Mouse (Mus musculus) limb, embryonic 14.5 days (tissue): ENCODE data around the gene Terf2ip. TPM values are rescaled to one million over a fixed set of nuclear protein-coding genes. Genes with fewer than 3 reads are reported as not detected.

Experiments used
- ATAC-seq: fragments of 200-750 bp; cut with Nextera tagmentation; 2 replicates; pipeline ENCODE4 v1.8.0; 2017; ENCODE audit warnings: low read depth, moderate number of reproducible peaks, moderate TSS enrichment; ENCODE audit not compliant: low FRiP score
- DNase-seq: peaks from one replicate; pipeline ENCODE4 v3.0.0-alpha.2; 2015; ENCODE audit warnings: low spot score
- H3K27ac ChIP-seq: fragments of 300-500 bp; sonication (generic); replicated peaks from 2 replicates; pipeline ENCODE4 v1.5.1; 2014; ENCODE audit warnings: low read depth, mild to moderate bottlenecking, low read length, moderate library complexity, mixed read lengths
- H3K27me3 ChIP-seq: fragments of 300-500 bp; sonication (generic); 2 replicates; pipeline ENCODE4 v1.6.1; 2014; ENCODE audit warnings: low read length, mixed read lengths; ENCODE audit not compliant: control insufficient read depth, insufficient read depth
- H3K36me3 ChIP-seq: fragments of 300-500 bp; sonication (generic); 2 replicates; pipeline ENCODE4 v1.6.1; 2014; ENCODE audit warnings: mild to moderate bottlenecking, low read length, moderate library complexity, mixed read lengths; ENCODE audit not compliant: control insufficient read depth, insufficient read depth
- H3K4me1 ChIP-seq: fragments of 300-500 bp; sonication (generic); 2 replicates; pipeline ENCODE4 v1.6.1; 2014; ENCODE audit warnings: antibody characterized with exemption, low read length, mixed read lengths; ENCODE audit not compliant: control insufficient read depth, insufficient read depth
- H3K4me2 ChIP-seq: fragments of 300-500 bp; sonication (generic); replicated peaks from 2 replicates; pipeline ENCODE4 v1.6.1; 2014; ENCODE audit warnings: low read depth, mild to moderate bottlenecking, low read length, moderate library complexity; ENCODE audit not compliant: severe bottlenecking
- H3K4me3 ChIP-seq: fragments of 300-500 bp; sonication (generic); replicated peaks from 2 replicates; pipeline ENCODE4 v1.5.1; 2014; ENCODE audit warnings: low read length
- H3K9ac ChIP-seq: fragments of 300-500 bp; sonication (generic); 2 replicates; pipeline ENCODE4 v1.6.1; 2014; ENCODE audit warnings: mild to moderate bottlenecking, low read depth, low read length, moderate library complexity; ENCODE audit not compliant: severe bottlenecking
- H3K9me3 ChIP-seq: fragments of 300-500 bp; sonication (generic); 2 replicates; pipeline ENCODE4 v1.6.1; 2016; ENCODE audit warnings: low read length; ENCODE audit not compliant: control insufficient read depth
- POLR2A ChIP-seq: fragments of 200-500 bp; IDR thresholded peaks from 2 replicates; pipeline ENCODE4 v1.8.0; 2012; ENCODE audit warnings: inconsistent platforms, mild to moderate bottlenecking, moderate library complexity, borderline replicate concordance; ENCODE audit not compliant: insufficient read depth, insufficient read length; ENCODE audit errors: extremely low read depth
- WGBS: fragments of 180-500 bp; shearing (Covaris S2); extraction: QIAGEN DNeasy Blood & Tissue Kit; methylation state at CpG from one replicate; pipeline ENCODE4 v1.1.7; 2014; 5-methylcytosine and 5-hydroxymethylcytosine counted together
- polyA plus RNA-seq, 2 experiments: library from polyadenylated mRNA; depleted of rRNA in 1 of 2; stranded (reverse) in 1 of 2; unstranded in 1 of 2; fragments of >200 nt; fragmentation: Nextera tagmentation in 1 of 2; extraction: Ambion mirVana in 1 of 2; gene quantifications; 2 replicates each; pipeline versions ENCODE4 v1.2.1 to v1.2.3; 2012 to 2014

Terf2ip gene
- polyA plus RNA-seq (2012; rRNA removed) = 14.9 and 16.5 TPM in 2 replicates
- 17.5 and 21.5 TPM in 2 replicates for polyA plus RNA-seq (2014; fragmentation: Nextera tagmentation; extraction: Ambion mirVana)

DNA sequence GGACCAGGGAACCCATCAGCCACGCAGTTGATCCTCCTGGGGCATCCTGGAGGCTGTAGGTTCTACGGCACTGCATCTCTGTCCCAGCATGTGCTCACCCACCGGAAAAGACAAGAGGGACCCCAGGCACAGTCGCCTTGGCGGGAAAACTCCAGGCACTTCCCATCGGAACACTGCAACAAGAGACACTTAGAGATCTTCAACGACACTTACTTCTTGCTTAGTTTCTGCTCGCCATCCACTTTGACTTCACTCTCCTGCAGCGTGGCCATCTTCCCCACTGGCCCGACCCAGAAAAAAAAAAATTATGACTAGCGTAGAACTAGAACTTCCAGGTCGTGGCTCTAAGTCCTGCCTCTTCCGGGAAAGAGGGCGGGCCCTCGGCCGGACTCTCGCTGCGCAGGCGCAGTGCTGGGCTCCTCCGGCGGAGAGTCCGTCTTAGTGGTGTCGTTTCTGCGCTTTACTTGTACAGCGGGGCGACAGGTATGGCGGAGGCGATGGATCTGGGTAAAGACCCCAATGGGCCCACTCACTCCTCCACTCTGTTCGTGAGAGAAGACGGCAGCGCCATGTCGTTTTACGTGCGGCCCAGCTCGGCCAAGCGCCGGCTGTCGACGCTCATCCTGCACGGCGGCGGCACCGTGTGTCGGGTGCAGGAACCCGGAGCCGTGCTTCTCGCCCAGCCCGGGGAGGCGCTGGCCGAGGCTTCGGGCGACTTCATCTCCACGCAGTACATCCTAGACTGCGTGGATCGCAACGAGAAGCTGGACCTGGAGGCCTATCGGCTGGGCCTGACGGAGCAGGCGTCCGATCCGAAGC lies at the start of gene Terf2ip, which contains the start of gene Kars:
Terf2ip (plus strand) TSS at position 402 of the 819 bp plus-strand sequence.
Kars (minus strand) TSS at position 327 of the 819 bp plus-strand sequence.
- Histone ChIP-seq H3K9ac (peak within 1 kb of the TSS; percentile 76), H3K27ac (peak within 1 kb of the TSS; percentile 72), H3K9me3 (no peaks in the 10 kb centered on the region), H3K4me2 (peak within 1 kb of the TSS; percentile 78), H3K36me3 (peaks cover 15% of the 10 kb centered on the region), H3K4me1 (peaks cover 18% of the 10 kb centered on the region), H3K4me3 (peak within 1 kb of the TSS; percentile 80), H3K27me3 (no peaks in the 10 kb centered on the region)
- peak; percentile 91 for TF ChIP-seq POLR2A
- DNase-seq = peak; percentile 94
- peak; percentile 93 for ATAC-seq
- WGBS = under 1% methylated on average over 61 of the region's 61 CpGs

DNA sequence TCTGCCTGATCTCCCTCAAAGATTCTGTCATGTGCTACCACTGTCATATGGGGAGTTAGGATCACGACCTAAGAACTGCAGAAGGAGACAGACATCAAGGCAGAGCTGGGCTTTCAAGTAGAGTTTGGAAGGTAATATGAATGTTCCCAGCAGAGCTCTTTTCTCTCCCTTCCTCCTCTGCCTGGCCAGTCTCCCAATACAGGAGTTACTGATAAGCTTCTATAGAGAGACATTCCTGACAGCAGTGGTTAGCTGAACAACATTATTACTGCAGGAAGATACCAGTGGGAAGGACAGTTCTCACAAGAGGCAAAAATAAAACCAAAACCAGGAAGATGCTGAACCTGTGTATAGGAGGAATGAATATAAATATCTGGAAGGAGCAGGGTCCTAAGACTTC lies 48.6 kb upstream of the Terf2ip start:
- Histone ChIP-seq H3K27ac (no peak overlapping the region), H3K4me1 (no peaks in the 10 kb centered on the region), H3K4me2 (no peak overlapping the region), H3K27me3 (no peaks in the 10 kb centered on the region), H3K36me3 (no peaks in the 10 kb centered on the region), H3K9me3 (no peaks in the 10 kb centered on the region), H3K4me3 (no peak overlapping the region), H3K9ac (no peak overlapping the region)
- ATAC-seq = no peak
- TF ChIP-seq POLR2A = no peak
- WGBS = 71% methylated on average over 1 of the region's 1 CpGs
- no peak for DNase-seq

DNA sequence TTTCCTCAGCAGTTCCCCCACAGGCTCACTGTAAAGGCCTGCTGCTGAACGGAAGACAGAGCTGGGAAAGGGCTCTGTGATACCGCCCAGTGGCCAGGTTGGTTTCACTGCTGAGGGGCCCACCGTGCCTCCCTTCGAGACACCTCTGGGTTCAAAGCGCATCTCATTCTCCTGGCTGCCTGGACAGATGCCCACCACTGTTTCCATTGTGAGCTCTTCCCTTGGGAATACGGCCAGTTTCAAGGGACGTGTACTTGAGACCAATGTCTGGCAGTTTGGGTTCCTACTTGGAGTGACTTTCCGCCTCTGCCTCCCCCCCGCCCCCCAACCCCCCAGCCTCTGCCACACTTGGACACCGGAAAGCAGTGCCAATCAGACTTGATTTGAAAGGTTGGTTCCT lies 48.1 kb upstream of the Terf2ip start:
- no peak for TF ChIP-seq POLR2A
- no peak overlapping the region for H3K4me3 ChIP-seq
- no peak overlapping the region for H3K27ac ChIP-seq
- no peak overlapping the region for H3K9ac ChIP-seq
- no peak for DNase-seq
- H3K36me3 ChIP-seq = no peaks in the 10 kb centered on the region
- ATAC-seq = no peak
- no peaks in the 10 kb centered on the region for H3K9me3 ChIP-seq
- no peak overlapping the region for H3K4me2 ChIP-seq
- 75% methylated on average over 10 of the region's 10 CpGs for WGBS
- H3K4me1 ChIP-seq = no peaks in the 10 kb centered on the region
- no peaks in the 10 kb centered on the region for H3K27me3 ChIP-seq

DNA sequence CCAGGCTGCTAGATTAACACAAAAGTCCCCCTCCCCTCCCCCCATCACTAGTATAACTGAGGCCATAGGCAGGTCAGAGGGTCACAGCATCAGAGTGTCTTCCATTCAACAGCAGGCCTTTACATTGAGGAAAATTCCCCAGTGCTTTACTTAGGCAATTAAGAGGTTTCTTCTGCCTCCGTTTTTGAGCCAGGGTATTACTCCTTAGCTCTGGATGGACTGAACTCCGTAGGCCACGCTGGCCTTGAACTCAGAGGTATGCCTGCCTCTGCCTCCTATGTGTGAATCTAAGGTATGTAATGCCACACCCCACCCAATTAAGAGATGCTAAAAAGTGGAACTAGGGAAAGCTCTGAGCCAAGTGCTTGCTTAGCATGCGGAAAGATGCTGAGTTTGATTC lies 47.7 kb upstream of the Terf2ip start:
- H3K9me3 ChIP-seq = no peaks in the 10 kb centered on the region
- no peaks in the 10 kb centered on the region for H3K36me3 ChIP-seq
- no peak for DNase-seq
- no peaks in the 10 kb centered on the region for H3K27me3 ChIP-seq
- no peak overlapping the region for H3K9ac ChIP-seq
- no peak overlapping the region for H3K4me2 ChIP-seq
- H3K4me3 ChIP-seq = no peak overlapping the region
- no peaks in the 10 kb centered on the region for H3K4me1 ChIP-seq
- 88% methylated on average over 4 of the region's 4 CpGs for WGBS
- H3K27ac ChIP-seq = no peak overlapping the region
- no peak for ATAC-seq
- TF ChIP-seq POLR2A = no peak

DNA sequence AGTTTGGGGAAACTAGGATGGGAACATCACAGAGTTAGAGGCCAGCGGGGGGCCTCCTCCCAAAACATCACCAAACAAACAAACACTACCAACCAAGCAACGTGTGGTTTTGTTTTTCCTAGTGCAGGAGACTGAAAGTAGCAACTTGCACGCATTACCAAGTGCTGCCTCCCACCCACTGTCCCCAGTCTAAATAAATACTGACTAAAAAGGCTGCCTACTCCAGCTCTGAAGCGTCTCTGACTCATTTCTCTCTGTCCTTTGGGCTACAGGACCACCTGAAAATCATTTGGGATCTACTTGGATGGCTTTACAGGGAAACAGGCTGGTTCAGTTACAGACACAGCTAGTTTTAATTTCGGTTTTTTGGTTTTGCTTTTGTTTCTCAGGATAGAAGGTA lies 46.8 kb upstream of the Terf2ip start:
- Histone ChIP-seq H3K4me1 (no peaks in the 10 kb centered on the region), H3K4me2 (no peak overlapping the region), H3K36me3 (no peaks in the 10 kb centered on the region), H3K9ac (no peak overlapping the region), H3K27me3 (no peaks in the 10 kb centered on the region), H3K4me3 (no peak overlapping the region), H3K27ac (no peak overlapping the region; the same call in 1 of the 2 replicates), H3K9me3 (no peaks in the 10 kb centered on the region)
- ATAC-seq (no peak), DNase-seq (no peak)
- no peak for TF ChIP-seq POLR2A
- WGBS = 56% methylated on average over 5 of the region's 5 CpGs
